Mouse (Mus musculus) right cerebral cortex, adult 2 months (tissue): Measurements from ENCODE around the gene Abhd6.
"Not testable (repeated sequence)": the region's sequence is repeated elsewhere in the genome, so short reads cannot be mapped to it uniquely, and the experiment has no call there.

Experiments used
- DNase-seq, 2 experiments: peaks; one replicate each; pipeline ENCODE4 v3.0.0; 2021 to 2022; ENCODE audit warnings: low spot score in 2 of 2

Abhd6 gene

DNA sequence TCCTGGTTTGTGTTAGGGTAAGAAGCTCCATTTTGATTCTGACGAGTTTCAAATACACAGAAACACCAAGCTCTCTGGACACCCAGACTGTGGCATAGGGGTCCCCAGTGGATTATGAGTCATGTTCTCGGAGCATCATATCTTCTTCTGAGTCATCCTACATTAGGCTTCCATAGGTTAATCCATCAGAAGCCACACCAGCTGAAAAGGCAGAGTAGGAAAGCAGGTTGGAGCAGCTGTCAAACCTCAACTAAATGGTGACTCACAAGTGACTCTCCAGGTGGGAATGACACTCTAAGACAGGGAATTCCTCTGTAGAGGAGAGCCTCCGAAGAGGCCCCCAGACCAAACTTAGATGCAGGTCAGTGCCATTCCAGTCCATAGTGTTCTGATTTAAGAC lies 3.7 kb upstream of the Abhd6 start:
- DNase-seq = no peak

DNA sequence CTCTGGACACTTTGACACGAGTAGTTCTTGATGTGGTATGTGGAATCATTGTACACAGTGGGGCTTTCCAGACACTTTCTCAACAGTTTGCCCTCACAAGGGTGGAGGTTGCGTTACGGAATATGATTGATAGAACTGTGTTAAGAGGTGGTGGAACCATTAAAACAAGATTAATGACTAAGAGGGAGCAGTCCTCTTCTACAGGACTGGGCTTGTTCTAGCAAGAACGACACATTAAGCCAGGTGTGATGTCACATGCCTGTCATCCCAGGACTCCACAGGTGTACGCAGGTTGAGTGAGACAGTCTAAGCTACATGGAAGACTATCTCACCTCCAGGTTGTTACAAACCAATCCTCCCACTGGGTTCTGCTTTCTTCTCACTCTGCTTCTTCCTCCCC lies 3.3 kb upstream of the Abhd6 start:
- no peak for DNase-seq

- DNase-seq = no peak
Measured at GRCm38 (mm10) chr14:8000247-8000646, 2.5 kb upstream of the Abhd6 start.

DNA sequence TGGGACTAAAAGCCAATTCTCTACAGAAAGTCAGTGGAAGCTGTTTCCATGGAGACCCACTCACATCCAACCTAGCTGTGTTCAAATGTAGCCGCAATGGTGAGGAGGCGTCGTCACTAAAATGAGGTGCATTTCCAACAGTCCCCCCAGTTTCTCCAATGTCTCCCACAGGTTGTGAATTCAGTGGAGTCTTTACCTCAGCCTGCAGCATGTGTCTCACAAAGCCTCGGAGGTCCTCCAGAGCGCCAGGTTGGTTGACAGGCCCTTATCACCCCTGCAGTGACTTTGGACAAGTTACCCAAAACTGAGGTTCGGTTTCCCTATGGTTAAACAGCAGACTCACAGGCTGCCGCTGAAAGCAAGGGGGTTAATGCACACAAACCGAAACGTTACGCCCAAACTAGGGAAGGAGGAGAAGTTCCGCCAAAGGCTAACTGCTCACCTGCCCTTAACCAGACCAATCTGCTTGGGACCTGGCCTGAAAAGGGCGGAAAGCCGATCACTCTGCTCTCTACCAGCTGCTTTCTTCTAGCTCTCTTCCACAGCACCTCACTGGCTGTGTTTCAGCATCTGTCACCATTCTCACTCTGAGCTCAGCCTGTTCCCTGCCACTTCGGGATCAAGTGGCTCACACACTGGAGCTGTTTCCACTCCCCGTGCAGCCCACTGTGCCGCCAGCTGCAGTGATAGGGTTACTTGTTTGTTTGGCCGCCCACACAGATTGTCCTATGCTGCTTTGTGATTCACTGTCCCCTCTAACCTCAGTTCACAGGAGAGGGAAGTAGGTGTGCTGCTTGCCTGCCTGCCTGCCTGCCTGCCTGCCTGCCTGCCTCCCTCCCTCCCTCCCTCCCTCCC lies 1.6 kb upstream of the Abhd6 start:
- DNase-seq = peak; percentile 65 to 68

GRCm38 (mm10) chr14:8003093-8003670 lies 480 bp downstream of the Abhd6 start:
- peak; percentile 56 for DNase-seq

- DNase-seq = peak in 1 of 2 experiments; percentile 43
Measured at GRCm38 (mm10) chr14:8003727-8004670, 1.3 kb downstream of the Abhd6 start.

- DNase-seq = not testable (repeated sequence)
Measured at GRCm38 (mm10) chr14:8006061-8006460, 3.4 kb downstream of the Abhd6 start.

DNA sequence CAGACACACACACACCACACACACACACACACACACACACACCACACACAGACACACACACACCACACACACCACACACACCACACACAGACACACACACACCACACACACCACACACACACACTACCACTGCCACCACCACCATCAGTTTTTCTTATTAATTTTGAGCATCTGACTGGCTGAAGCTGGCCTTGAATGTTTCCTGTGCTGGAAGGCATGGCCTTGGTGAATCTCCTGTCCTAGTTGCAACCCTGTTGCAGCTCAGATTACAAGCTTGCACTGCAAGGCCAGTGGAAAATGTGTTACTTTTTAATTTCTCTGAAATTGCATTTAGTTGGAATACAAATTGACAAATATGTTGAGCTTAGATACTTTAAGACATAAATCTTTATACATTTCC lies 4.4 kb downstream of the Abhd6 start:
- no peak for DNase-seq

DNA sequence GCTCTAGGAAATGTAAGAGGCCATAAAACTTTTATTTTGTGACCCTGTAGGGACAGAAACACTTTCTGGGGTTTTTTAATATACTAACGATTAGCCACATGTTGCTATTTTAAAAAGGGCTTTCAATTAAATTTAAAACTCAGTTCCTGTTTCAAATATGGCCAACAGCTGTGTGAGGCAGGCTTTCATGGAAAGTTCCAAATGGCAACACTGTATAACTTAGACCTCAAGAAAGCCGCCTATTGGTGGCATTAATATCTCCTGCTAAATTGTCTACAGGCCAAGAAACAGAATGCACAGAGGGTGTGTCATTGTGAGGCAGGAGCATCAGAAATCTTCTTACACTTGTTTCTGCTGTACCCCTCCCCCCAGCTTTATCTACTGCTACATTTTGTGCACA lies 4.8 kb downstream of the Abhd6 start:
- DNase-seq = no peak

DNA sequence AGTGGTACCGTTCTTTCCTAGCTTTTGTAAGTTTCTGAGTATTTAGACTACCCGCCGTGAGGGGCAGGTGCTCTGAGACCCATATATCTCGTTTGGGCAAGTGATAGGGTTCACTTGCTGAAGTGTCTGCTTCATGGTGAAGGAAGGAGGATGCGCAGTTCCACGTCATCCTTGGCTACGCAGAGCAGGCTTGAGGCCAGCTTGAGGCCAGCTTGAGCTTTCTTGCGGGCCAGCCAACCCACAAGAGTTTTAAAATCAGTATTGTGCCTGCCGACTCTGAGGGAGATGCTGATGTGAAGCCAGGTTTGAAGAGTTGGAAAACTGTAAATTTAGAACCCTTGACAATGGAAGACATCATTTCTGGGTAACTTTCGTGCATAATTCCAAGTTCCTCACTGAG lies 5.2 kb downstream of the Abhd6 start:
- no peak for DNase-seq

GRCm38 (mm10) chr14:8011297-8011696 lies 8.6 kb downstream of the Abhd6 start:
- no peak for DNase-seq

GRCm38 (mm10) chr14:8011938-8012337 lies 9.2 kb downstream of the Abhd6 start:
- no peak for DNase-seq

- DNase-seq = no peak
Measured at GRCm38 (mm10) chr14:8015756-8016155, 13.1 kb downstream of the Abhd6 start.

GRCm38 (mm10) chr14:8016276-8016675 lies 13.6 kb downstream of the Abhd6 start:
- no peak for DNase-seq

GRCm38 (mm10) chr14:8016951-8017350 lies 14.2 kb downstream of the Abhd6 start:
- no peak for DNase-seq

GRCm38 (mm10) chr14:8020011-8020410 lies 17.3 kb downstream of the Abhd6 start:
- DNase-seq = no peak

DNA sequence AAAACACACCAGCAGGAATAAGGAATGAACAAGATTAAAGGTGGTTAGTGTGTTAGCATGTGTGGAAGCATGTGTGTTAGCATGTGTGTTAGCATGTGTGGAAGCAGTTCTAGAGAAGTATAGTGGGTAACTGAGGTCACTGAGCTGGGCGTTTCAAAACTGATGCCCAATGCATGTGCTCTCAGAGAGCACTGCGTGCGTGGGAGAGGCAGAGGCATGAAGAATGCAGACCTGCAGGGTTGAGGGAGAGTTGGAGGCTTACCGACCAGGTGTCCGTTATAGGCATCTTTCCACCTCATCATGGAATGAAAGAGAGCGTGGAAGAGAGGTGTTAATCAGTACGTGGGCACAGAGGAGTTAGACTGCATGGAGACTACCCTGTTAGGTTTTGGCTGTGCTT lies 17.8 kb downstream of the Abhd6 start:
- DNase-seq = no peak

GRCm38 (mm10) chr14:8024469-8024868 lies 21.8 kb downstream of the Abhd6 start:
- no peak for DNase-seq

DNA sequence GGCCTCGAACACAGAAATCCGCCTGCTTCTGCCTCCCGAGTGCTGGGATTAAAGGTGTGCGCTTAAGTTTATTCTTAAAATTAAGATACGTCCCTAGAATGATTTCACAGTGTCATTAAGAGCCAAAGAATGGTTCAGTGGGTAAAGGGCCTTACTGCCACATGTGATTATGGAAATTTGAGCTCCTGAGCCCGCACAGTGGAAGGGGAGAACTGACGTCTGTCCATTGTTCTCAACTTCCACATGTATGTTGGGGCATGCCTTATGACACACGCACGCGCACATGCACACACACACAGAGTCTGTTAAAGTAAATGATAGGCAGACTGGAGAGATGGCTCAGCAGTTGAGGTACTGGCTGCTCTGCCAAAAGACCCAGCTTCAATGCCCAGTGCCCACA lies 22.2 kb downstream of the Abhd6 start:
- no peak for DNase-seq

- no peak for DNase-seq
Measured at GRCm38 (mm10) chr14:8026769-8027531, 24.2 kb downstream of the Abhd6 start.

- no peak for DNase-seq
Measured at GRCm38 (mm10) chr14:8028086-8028485, 25.4 kb downstream of the Abhd6 start.

GRCm38 (mm10) chr14:8029752-8030151 lies 27.1 kb downstream of the Abhd6 start:
- DNase-seq = no peak
